Mouse (Mus musculus): ENCODE results near the gene Uty.

Uty gene

DNA sequence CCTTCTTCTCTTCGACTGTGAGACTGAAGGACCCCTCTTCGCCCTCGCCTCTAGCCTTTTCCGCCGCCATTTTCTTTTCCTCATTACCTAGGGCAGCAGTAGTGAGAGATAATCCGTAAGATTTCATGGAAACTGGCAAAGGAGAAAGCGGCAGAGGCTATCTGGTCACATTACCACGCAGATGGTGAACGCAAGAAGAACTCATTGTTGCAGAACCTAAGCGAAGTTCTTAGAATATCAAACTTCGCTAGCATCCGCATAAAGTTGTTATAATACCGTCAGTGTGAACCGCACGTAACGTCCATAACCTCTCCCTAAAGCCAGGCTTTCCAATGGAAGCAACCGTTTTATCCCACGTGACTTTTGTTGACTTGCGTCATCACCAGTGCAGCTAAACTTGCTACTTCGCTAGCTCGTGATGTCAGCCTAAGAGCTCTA lies at the start of gene Uty:
Gene Uty (minus strand): TSS at position 334 of the 438 bp plus-strand sequence.
- DNase-seq (ENCODE audit: low read depth in 1 of 2, low spot score in 2 of 2): peak in 1 of 2 experiments; percentile 36

DNA sequence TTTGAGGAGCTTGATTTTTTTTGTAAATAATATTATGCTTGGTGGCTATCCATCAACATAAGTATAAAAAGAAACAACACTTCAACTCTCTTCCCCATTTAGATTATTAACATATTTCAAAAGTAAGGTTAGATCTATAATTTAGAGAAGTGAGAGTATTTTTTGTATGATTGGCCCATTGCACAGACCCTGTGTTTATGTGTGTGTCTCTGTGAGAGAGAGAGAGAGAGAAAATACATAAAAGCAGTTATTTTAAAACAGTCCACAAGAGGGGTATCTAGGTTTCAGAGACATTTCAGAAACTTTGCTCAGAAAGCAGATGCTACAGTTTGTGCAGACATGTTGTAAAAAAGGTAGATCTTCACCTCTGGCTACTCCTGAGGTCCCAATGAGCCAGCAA lies 48.1 kb upstream of the Uty start:
- no peak for DNase-seq (ENCODE audit: low read depth in 1 of 2, low spot score in 2 of 2)

DNA sequence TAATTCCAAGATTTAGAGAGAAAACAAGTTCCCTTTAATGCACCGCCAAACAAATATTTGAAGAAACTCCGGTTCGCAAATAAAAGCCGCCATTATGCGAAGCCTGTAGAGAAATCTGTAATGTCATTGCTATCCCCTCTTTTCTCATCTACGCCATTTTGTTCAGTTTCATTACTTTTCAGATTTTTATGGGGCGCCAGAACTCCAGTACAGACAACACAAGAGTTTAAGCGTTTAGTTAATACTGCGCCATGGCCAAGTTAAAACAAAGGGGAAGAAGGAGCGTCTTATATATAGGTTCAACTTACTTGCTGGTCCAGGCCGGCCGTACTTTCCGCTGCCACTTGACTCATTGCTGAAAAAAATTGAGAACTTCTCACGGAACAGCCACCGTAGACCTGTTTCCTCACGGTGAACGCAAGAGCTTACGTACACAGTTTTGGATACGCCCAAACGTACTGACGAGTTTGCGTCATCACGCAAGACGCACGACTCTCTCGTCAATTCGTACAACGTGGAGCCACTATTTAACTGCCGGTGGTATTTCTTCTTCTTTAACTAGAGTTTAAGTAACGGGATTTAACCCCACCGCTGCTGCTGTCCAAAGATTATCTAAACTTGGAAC lies 40.7 kb upstream of the Uty start, which contains the start of gene Ddx3y:
Gene Ddx3y (minus strand): TSS at position 459 of the 625 bp plus-strand sequence.
- peak in 1 of 2 experiments; percentile 36 for DNase-seq (ENCODE audit: low read depth in 1 of 2, low spot score in 2 of 2)

DNA sequence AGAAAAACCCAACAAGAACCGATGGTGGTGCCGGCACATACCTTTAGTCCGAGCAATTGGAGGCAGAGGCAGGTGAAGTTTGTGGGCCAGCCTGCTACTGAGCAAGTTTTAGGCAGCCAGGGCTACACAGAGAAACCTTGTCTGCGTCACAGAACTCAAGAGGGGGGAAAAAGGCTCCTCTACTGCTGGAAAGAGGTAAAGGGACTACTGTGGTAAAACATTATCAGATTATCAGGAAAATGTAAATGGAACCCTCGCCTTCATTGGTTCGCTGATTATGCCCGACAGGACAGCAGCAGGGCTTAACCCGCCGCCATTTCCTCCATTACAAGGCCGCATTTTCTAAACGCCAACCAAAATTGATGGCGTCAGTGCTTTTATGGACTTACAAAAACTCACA lies 40.2 kb upstream of the Uty start:
- no peak for DNase-seq (ENCODE audit: low read depth in 1 of 2, low spot score in 2 of 2)

DNA sequence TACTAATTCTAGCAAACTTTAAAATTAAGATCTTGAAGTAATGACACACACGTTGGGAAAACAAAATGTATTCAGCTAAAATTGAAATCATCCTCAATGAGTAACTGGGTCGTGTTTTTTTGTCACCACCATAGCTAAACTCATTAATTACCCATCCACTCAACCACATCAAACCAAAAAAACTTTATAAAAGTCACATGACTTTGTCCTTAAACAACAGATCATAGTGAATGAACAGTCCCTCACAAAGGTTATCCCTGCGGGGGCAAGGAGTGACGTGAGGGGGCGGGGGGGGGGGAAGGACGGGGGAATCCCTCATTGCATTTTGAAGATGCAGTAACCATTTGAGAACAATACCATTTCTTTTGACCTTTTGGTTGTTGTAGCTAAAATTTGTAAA lies 558 bp upstream of the Uty start:
- DNase-seq (ENCODE audit: low read depth in 1 of 2, low spot score in 2 of 2): no peak

DNA sequence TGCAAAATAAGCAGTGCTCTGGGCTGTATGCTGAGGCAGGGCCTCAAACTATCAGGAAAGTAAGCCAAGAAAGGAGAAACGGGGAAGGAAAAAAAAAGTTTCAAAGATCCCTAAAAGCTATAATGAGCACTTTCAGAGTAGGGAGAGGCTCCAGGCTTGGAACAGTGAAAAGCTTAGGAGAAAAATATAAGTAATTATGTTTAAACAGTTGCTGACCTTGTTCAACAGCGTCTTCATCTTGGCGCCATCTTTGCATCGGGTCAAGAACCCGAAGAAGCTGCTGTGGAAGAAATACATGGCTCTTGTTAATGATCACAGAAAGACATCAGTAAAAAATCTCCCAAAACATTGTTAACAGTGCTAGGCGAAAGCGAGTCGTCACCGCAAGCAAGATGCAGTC lies 619 bp downstream of the Uty start:
- DNase-seq (ENCODE audit: low read depth in 1 of 2, low spot score in 2 of 2): no peak

DNA sequence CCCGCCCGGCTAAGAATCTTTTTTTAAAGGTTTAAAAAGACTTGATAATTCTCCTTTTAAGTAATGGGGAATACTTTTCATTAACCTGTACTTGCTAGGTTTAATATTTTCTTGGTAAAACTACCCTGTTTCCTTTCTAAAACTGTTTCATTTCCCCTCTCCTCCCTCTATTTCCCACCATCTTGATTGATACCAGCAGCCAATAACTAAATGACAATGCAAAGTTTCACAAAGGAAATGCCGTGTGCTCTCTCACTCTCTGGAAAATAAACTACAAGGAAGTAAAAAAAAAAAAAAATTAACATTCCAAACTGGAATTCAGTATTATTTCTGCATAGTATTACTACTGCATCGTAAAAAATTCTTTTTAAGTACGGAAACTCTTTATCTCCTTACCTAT lies 1.1 kb downstream of the Uty start:
- no peak for DNase-seq (ENCODE audit: low read depth in 1 of 2, low spot score in 2 of 2)

DNA sequence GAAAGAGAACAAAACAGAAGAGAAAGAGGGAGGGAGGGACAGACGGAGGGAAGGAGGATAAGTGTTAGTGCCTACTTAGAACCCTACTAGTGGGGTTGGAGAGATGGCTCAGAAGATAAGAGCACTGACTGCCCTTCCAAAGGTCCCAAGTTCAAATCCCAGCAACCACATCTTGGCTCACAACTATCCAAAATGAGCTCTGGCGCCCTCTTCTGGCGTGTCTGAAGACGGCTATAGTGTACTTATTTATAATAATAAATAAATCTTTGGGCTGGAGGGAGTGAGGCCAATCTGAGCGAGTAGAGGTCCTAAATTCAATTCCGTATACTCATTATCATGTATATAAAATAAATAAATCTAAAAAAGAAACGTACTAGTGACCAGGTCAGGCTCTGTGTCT lies 25.6 kb downstream of the Uty start:
- DNase-seq (ENCODE audit: low read depth in 1 of 2, low spot score in 2 of 2): no peak

DNA sequence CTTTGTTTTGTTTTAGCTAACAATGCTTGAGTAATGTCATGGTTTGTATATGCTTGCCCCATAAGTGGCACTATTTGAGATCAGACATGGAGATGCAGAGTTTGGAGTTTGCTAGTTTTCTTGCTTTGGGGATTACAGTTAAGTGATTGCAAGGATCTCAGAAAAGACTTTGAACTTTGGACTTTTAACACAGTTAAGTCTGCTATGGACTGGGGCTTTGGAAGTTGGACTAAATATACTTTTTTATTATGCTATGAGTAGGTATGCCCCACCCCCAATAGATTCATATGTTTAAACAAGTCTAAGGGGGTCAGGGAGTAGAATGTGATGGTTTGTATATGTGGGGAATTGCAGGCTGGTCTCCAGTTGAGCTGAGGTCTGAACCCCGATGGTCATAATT lies 67.1 kb downstream of the Uty start:
- DNase-seq (ENCODE audit: low read depth in 1 of 2, low spot score in 2 of 2): no peak

DNA sequence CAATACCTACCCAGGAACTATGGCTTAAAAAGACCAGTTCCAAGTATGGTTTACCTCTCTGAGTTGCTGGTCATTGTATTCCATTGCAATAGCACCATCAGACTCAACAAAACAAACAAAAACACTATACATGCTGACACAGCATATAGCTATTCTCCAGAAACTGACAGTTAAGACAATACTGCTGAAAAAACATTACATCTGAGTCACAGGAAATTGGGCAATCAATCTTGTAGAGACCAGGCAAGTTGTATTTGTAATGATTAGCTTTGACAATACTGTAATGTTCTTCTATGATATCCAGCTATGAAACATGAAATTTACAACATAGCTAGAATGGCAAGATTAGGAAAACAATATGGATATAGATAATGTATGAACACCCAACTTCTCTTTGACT lies 82.5 kb downstream of the Uty start:
- DNase-seq (ENCODE audit: low read depth in 1 of 2, low spot score in 2 of 2): no peak

DNA sequence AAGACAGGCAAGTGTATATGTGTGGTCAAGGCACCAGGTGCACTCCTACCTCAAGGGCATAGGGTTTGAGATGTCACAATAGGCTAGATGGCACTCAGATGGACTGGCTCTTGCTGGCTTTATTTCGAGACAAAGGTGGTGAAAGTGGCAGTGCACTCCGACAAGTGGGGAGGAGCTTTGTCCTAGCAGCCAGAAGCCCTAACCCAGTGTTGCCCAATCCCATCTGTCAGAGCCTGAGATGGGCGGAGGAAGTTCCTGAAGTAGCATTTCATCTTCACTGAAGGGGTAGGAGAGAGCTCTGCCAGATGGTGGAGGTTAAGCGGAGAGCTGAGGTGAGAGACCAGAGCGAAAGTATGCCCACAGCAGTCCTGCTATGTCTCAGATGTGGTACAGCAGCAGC lies 129.4 kb downstream of the Uty start:
- DNase-seq (ENCODE audit: low read depth in 1 of 2, low spot score in 2 of 2): no peak

DNA sequence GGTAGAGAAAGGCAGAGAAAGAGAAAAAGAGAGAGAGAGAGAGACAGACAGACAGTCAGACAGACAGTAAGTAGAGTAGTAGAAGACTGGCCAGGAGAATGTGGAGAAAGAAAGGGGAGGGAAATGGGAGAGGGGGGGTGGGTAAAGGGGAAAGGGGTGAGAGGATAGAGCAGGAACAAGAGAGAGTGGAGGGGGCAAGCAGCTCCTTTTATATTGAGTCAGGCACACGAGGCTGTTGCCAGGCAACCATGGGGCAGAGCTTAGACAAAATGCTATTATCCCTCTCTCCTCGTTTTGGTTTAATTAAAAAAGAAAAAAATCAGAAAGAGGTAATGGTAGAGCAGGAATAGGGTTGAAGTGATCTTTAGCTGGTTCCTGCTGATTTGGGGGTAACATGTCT lies 131.5 kb downstream of the Uty start:
- no peak for DNase-seq (ENCODE audit: low read depth in 1 of 2, low spot score in 2 of 2)
